Mouse (Mus musculus): ENCODE results near the gene Hacd3.

DNA sequence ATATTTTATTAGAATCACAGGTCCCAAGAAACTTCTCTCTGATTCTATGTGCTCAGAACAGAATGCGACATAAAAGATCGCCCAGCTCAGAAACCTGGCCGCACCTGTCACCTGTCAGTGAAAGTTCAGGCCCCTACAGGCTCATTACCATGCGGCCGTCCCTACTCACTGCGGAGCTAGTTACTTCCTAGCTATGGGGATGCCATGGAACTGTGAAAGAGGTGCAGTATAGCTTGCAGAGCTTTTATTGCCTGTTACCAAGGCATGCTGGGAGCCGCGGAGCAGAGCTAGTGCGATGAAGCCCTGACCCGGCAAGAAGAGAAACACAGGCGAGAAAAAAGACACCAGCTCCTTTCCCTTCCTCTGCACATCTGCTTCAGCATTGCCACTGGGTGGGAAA is 77.5 kb downstream of the Hacd3 start:
- no peak for TF ChIP-seq CTCF (conservative IDR thresholded peaks at IDR 0.05; ENCODE audit: low read length)
- TF ChIP-seq NANOG (IDR thresholded peaks at IDR 0.05; ENCODE audit: borderline replicate concordance, low read length), result no peak

All from E14TG2a.4 (cell line).